Mouse (Mus musculus) adrenal gland, adult 8-10 months (tissue): Measurements from ENCODE around the gene Pip. TPM values are rescaled to one million over a fixed set of nuclear protein-coding genes. Genes with fewer than 3 reads are reported as not detected.

Experiments used
- DNase-seq: peaks from one replicate; pipeline ENCODE4 v3.0.0; 2022
- total RNA-seq, 4 experiments: library from RNA; stranded (reverse); gene quantifications; 2 replicates each; pipeline ENCODE4 v1.2.4; 2022

Gene Pip
- not detected for total RNA-seq

DNA sequence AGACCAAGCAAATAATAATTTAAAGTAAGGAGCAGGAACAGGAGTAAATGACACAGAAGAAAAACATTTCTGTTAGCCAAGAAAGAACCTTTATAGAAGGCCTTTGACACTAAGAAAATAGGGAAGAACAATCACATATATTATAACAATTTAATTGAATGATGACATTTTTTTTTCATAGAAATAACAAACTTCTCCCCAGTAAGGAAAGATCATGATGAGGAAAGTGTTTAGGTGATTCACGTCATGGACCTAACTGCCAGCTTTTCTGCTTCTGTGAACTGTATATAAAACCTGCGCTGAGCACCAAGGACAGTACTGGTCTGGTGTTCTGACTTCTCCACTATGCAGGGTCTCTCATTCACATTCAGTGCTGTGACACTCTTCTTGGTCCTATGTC lies at the start of gene Pip:
TSS of gene Pip (plus strand) at position 301 of the 400 bp plus-strand sequence.
- no peak for DNase-seq

DNA sequence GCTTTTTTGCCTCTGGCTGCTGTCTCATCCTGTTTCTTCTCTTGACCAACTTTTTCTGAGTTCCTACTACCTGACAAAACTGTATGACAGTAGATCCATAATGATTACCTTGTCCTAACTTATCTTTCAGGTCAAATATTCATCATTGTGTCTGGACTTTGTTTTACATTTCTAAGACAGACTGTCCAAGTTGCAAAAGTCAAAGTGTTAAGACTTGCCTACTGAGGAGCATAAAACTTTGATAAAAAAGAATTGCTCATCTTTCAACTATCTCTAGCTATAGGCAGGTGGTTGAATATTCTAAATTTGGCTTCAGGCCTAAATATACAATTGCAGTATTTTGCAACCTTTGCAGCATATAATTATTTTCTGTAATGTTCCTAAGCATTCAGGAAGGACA lies 23.2 kb upstream of the Pip start:
- no peak for DNase-seq

DNA sequence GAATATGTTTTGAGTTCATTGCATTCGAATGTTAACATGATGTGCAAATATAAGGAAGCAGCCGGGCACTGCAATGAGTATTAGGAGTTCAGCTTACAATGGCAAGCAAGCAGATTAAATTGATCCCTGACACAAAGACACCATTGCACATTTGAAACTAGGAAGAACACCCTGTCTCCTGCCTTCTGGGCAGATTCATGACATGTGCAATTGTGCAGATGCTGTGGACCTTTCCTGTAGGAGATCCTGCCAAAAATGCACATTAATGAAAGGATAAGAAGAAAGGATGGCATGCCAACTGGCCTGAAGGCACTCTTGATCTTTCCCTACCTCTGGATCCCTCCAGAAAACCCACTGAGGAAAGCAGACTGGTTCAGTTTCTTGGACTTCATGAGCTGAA lies 17.8 kb upstream of the Pip start:
- DNase-seq = no peak

DNA sequence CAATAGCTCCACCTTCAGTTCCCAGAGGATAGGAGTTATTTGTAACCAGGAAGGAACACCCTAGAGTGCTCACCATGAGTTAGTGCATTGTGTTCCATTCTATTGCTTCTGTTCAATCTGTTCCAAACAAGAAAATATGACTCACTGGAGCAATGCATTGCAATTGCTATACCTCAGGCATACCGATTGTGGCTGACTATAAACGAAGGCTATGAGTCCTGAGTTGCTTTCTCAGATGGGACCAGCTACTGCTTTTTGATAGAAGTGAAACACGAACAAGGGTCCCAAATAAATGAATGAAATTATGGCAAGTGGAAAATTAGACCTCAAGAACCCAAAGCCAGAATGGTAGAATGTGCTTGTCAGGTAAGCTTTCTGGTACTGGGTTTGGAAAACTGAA lies 5.4 kb downstream of the Pip start, which contains the start of gene Sval2:
TSS of gene Sval2 (plus strand) at position 301 of the 400 bp plus-strand sequence.
- no peak for DNase-seq

DNA sequence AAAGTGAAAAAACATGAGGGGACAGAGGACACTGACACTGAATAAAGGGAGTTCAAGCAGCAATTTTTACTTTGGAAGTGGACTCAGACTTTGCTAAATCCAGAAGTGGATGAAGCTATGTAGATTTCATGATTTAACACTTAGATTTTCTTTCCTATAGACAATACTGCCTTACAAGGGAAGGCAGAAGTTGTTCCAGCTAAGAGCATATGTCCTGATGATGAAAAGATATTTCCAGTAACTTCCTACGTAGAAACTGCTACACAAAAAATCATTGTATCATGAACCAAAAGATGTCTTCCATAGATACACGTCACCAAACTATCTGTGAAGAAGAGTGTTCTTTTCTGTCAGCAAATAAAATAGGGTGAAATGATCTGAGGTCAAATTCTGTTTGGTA lies 16.7 kb downstream of the Pip start:
- DNase-seq = no peak

Other genes starting within 250 kb of the Pip start
- gene Ephb6, start 242.1 kb upstream of the Pip start, total RNA-seq = 10 to 100 TPM in 2 of 4 experiments, 1 to 10 TPM in 2; 7.0 to 13.7 (median 11.0) TPM
- under 1 TPM in 1 of 4 experiments, not detected in 3; 0.11 TPM for gene Trpv6, start 211.1 kb upstream of the Pip start, total RNA-seq
- gene Trpv5, start 166.8 kb upstream of the Pip start, total RNA-seq = not detected
- gene Llcfc1, start 163.1 kb upstream of the Pip start, total RNA-seq = not detected
- gene Kel, start 143.2 kb upstream of the Pip start, total RNA-seq = not detected
- gene Olfr459, start 72.4 kb upstream of the Pip start, total RNA-seq = not detected
- not detected for gene Sval2, start 5.5 kb downstream of the Pip start, total RNA-seq
- not detected for gene Sval1, start 104.1 kb downstream of the Pip start, total RNA-seq
- not detected for gene Sval3, start 120.6 kb downstream of the Pip start, total RNA-seq
- not detected for gene Sva, start 190.9 kb downstream of the Pip start, total RNA-seq